Mouse (Mus musculus): ENCODE data around the gene Ubtfl1. TPM values are rescaled to one million over a fixed set of nuclear protein-coding genes. Genes with fewer than 3 reads are reported as not detected.

Ubtfl1 gene
- polyA plus RNA-seq, 1 experiment from 2014 or later = not detected

- H3K9me3 ChIP-seq (ENCODE audit: control insufficient read depth, low read length) = peaks cover 10% of the 10 kb centered on the region
- no peak overlapping the region for H3K27ac ChIP-seq (replicated peaks in 1 of 2; ENCODE audit: control insufficient read depth in 1 of 2, insufficient read depth in 1 of 2, low read depth in 2 of 2, low read length in 2 of 2)
- no peaks in the 10 kb centered on the region for H3K27me3 ChIP-seq (ENCODE audit: control insufficient read depth, insufficient read depth, low read length)
- no peak overlapping the region for H3K9ac ChIP-seq (ENCODE audit: low read length)
- no peak overlapping the region for H3K4me3 ChIP-seq (ENCODE audit: control insufficient read depth in 1 of 2, insufficient read depth in 1 of 2, low read depth in 1 of 2, low read length in 2 of 2)
- H3K4me1 ChIP-seq (ENCODE audit: control insufficient read depth in 2 of 2, insufficient read depth in 2 of 2, low read length in 2 of 2) = no peaks in the 10 kb centered on the region
- H3K36me3 ChIP-seq (ENCODE audit: control insufficient read depth, insufficient read depth, low read length) = peaks cover 34% of the 10 kb centered on the region
- no peak overlapping the region for H3K4me2 ChIP-seq (ENCODE audit: low read length)
- WGBS = 88% methylated on average over 4 of the region's 4 CpGs
- ATAC-seq (ENCODE audit: insufficient number of reproducible peaks, insufficient read depth, low FRiP score, low read depth) = no peak
Measured at GRCm38 (mm10) chr9:18456520-18456919, 52.3 kb downstream of the Ubtfl1 start.

Small RNA genes lying within 50 kb of the gene (microRNA-seq; reads per million reads assigned to microRNA genes)
- not detected for gene Gm22854

Other genes starting within 250 kb of the Ubtfl1 start
- gene Chordc1, start 112.3 kb upstream of the Ubtfl1 start, polyA plus RNA-seq (2014; fragmentation: Nextera tagmentation; extraction: Ambion mirVana) = 73.2 and 76.9 TPM in 2 replicates
- gene Naalad2, start 1.4 kb upstream of the Ubtfl1 start, polyA plus RNA-seq (2014; fragmentation: Nextera tagmentation; extraction: Ambion mirVana) = 4.5 and 5.3 TPM in 2 replicates
- not detected in 2 replicates for gene Mbd3l2, start 26.2 kb downstream of the Ubtfl1 start, polyA plus RNA-seq (2014; fragmentation: Nextera tagmentation; extraction: Ambion mirVana)
- 4.2 TPM in 2 replicates for gene Zfp558, start 73.8 kb downstream of the Ubtfl1 start, polyA plus RNA-seq (2014; fragmentation: Nextera tagmentation; extraction: Ambion mirVana)
- not detected in 2 replicates for gene Mbd3l1, start 73.9 kb downstream of the Ubtfl1 start, polyA plus RNA-seq (2014; fragmentation: Nextera tagmentation; extraction: Ambion mirVana)